Mouse (Mus musculus): Measurements from ENCODE around the gene Zfp704.

GRCm38 (mm10) chr3:9628041-9628440 lies 18.2 kb upstream of the Zfp704 start:
- TF ChIP-seq CTCF (IDR thresholded peaks at IDR 0.05; ENCODE audit: insufficient read depth, low read length) (no peak), POLR2A (IDR thresholded peaks at IDR 0.05; ENCODE audit: borderline replicate concordance, extremely low read depth, low read depth, low read length) (no peak)
